Mouse (Mus musculus) spleen, adult 2 months (tissue): Measurements from ENCODE around the gene Tor1aip2.

Experiments used
- CTCF ChIP-seq: fragments of 200-500 bp; IDR thresholded peaks from 2 replicates; pipeline ENCODE4 v1.5.1; 2011; ENCODE audit warnings: mild to moderate bottlenecking, inconsistent platforms; ENCODE audit not compliant: insufficient read depth, insufficient read length, insufficient replicate concordance; ENCODE audit errors: extremely low read depth
- POLR2A ChIP-seq: fragments of 200-500 bp; IDR thresholded peaks from 2 replicates; pipeline ENCODE4 v1.6.1; 2011; ENCODE audit warnings: low read depth, low read length, inconsistent platforms

GRCm38 (mm10) chr1:156084603-156085002, 49.4 kb downstream of the Tor1aip2 start:
- TF ChIP-seq CTCF, result no peak
- no peak for TF ChIP-seq POLR2A
